Mouse (Mus musculus) neural tube, embryonic 14.5 days (tissue): ENCODE data around the gene Gcc2. TPM values are rescaled to one million over a fixed set of nuclear protein-coding genes. Genes with fewer than 3 reads are reported as not detected.
"Not testable (repeated sequence)": the region's sequence is repeated elsewhere in the genome, so short reads cannot be mapped to it uniquely, and the experiment has no call there.

Source experiments
- ATAC-seq: fragments of 200-750 bp; cut with Nextera tagmentation; 2 replicates; pipeline ENCODE4 v1.8.0; 2017; ENCODE audit warnings: low read depth, mild to moderate bottlenecking, moderate TSS enrichment, moderate library complexity
- H3K27ac ChIP-seq: fragments of 300-500 bp; sonication (generic); 2 replicates; pipeline ENCODE4 v1.5.1; 2014; ENCODE audit warnings: low read depth, mild to moderate bottlenecking, control low read depth, low read length, moderate library complexity, mixed read lengths
- H3K27me3 ChIP-seq: fragments of 300-500 bp; sonication (generic); 2 replicates; pipeline ENCODE4 v1.6.1; 2014; ENCODE audit warnings: low read length; ENCODE audit not compliant: control insufficient read depth, insufficient read depth
- H3K36me3 ChIP-seq: fragments of 300-500 bp; sonication (generic); 2 replicates; pipeline ENCODE4 v1.6.1; 2014; ENCODE audit warnings: low read length, mixed read lengths; ENCODE audit not compliant: control insufficient read depth, insufficient read depth
- H3K4me1 ChIP-seq: fragments of 300-500 bp; sonication (generic); 2 replicates; pipeline ENCODE4 v1.6.1; 2014; ENCODE audit warnings: low read length; ENCODE audit not compliant: control insufficient read depth, insufficient read depth
- H3K4me2 ChIP-seq: fragments of 300-500 bp; sonication (generic); 2 replicates; pipeline ENCODE4 v1.6.1; 2014; ENCODE audit warnings: mild to moderate bottlenecking, low read depth, low read length, control low read depth
- H3K4me3 ChIP-seq: fragments of 300-500 bp; sonication (generic); 2 replicates; pipeline ENCODE4 v1.5.1; 2014; ENCODE audit warnings: low read depth, low read length, control low read depth, mixed read lengths
- H3K9ac ChIP-seq: fragments of 300-500 bp; sonication (generic); replicated peaks from 2 replicates; pipeline ENCODE4 v1.6.1; 2014; ENCODE audit warnings: low read depth, mild to moderate bottlenecking, control low read depth, low read length, mixed read lengths
- H3K9me3 ChIP-seq: fragments of 300-500 bp; sonication (generic); 2 replicates; pipeline ENCODE4 v1.6.1; 2016; ENCODE audit warnings: low read length; ENCODE audit not compliant: control insufficient read depth
- WGBS: fragments of 180-500 bp; shearing (Covaris S2); extraction: QIAGEN DNeasy Blood & Tissue Kit; methylation state at CpG from one replicate; pipeline ENCODE4 v1.1.7; 2014; 5-methylcytosine and 5-hydroxymethylcytosine counted together
- polyA plus RNA-seq: library from polyadenylated mRNA; unstranded; fragments of >200 nt; fragmentation: Nextera tagmentation; extraction: Ambion mirVana; gene quantifications from 2 replicates; pipeline ENCODE4 v1.2.1, GENCODE M21; 2014

Gene Gcc2
- polyA plus RNA-seq, 1 experiment from 2014 or later, result 89.2 TPM

- ATAC-seq, H3K9ac ChIP-seq, H3K4me3 ChIP-seq, H3K27me3 ChIP-seq, H3K36me3 ChIP-seq, H3K27ac ChIP-seq, H3K4me1 ChIP-seq, H3K9me3 ChIP-seq, H3K4me2 ChIP-seq: not testable (repeated sequence)
- WGBS, result 70% methylated on average over 3 of the region's 3 CpGs
Measured at GRCm38 (mm10) chr10:58230021-58230420, 25.3 kb upstream of the Gcc2 start.

DNA sequence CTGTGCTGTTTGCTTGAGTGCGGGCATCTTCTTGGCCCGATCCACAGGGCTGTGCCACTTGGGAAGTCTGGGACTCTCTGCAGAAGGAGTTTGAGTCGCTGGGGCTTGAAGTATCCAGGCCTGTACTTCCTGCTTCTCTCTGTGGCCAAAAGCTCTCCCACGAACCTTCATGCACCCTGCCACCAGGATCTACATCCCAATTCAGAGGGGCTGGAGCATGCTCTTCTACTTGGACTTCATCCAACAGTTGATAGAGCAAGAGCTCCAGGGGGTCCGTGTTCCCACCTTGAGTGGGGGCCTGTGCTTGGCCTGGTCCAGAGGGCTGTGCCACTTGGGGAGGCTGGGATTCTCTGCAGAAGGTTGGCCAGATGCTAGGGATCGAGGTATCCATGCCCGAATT is 24.2 kb upstream of the Gcc2 start:
- peak; percentile 35; the same call in 1 of the 2 replicates for ATAC-seq
- not testable (repeated sequence) for H3K27ac ChIP-seq, H3K4me2 ChIP-seq, H3K4me3 ChIP-seq, H3K4me1 ChIP-seq, H3K27me3 ChIP-seq, H3K9ac ChIP-seq, H3K9me3 ChIP-seq, H3K36me3 ChIP-seq
- 91% methylated on average over 4 of the region's 7 CpGs for WGBS

GRCm38 (mm10) chr10:58231779-58232640 is 23.3 kb upstream of the Gcc2 start:
- WGBS, result 89% methylated on average over 30 of the region's 35 CpGs

GRCm38 (mm10) chr10:58232641-58232969 is 22.7 kb upstream of the Gcc2 start, which contains the start of gene Duxf3:
Gene Duxf3 (minus strand): TSS chr10:58232675.
- peaks cover 13% of the 10 kb centered on the region for H3K9me3 ChIP-seq
- not testable (repeated sequence) for H3K4me1 ChIP-seq, H3K9ac ChIP-seq, H3K4me3 ChIP-seq, H3K27ac ChIP-seq, H3K36me3 ChIP-seq, H3K27me3 ChIP-seq, H3K4me2 ChIP-seq
- 84% methylated on average over 5 of the region's 8 CpGs for WGBS
- peak; percentile 56 for ATAC-seq

More at GRCm38 (mm10) chr10:58231779-58232640, 23.3 kb upstream of the Gcc2 start:
- H3K9ac ChIP-seq, H3K4me3 ChIP-seq, H3K4me2 ChIP-seq, H3K4me1 ChIP-seq, H3K27ac ChIP-seq, H3K27me3 ChIP-seq, H3K36me3 ChIP-seq: not testable (repeated sequence)
- H3K9me3 ChIP-seq, result peaks cover 13% of the 10 kb centered on the region
- peak; percentile 83 for ATAC-seq

GRCm38 (mm10) chr10:58233054-58233739 is 22.1 kb upstream of the Gcc2 start:
- ATAC-seq, result peak; percentile 38
- H3K36me3 ChIP-seq, H3K4me2 ChIP-seq, H3K27me3 ChIP-seq, H3K4me3 ChIP-seq, H3K9ac ChIP-seq, H3K4me1 ChIP-seq, H3K27ac ChIP-seq: not testable (repeated sequence)
- WGBS, result 82% methylated on average over 9 of the region's 10 CpGs
- H3K9me3 ChIP-seq, result peaks cover 13% of the 10 kb centered on the region

GRCm38 (mm10) chr10:58233740-58234121 is 21.6 kb upstream of the Gcc2 start:
- H3K36me3 ChIP-seq, ATAC-seq, H3K4me3 ChIP-seq: not testable (repeated sequence)

DNA sequence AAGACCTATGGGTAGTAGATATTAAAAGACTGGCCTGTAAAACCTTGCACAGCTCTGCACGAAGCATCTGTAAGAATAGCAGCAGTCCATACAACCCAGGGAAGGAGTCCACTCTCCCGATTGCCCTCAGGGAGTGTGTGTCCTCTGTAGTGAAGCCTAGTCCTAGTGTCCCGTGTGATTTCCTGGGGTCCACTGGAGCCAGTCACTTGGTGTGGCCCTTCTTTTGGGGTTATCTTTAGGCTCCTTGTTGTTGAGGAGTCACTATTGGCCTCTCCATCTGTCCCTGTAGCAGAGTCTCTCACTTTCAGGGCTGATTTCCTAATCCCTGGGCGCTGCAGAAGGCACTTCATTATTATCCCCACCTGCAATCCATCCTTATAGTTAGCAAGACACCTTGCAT is 20.3 kb upstream of the Gcc2 start:
- ATAC-seq, H3K4me1 ChIP-seq, H3K36me3 ChIP-seq, H3K27me3 ChIP-seq, H3K4me2 ChIP-seq, H3K27ac ChIP-seq, H3K4me3 ChIP-seq, H3K9ac ChIP-seq: not testable (repeated sequence)
- WGBS, result 87% methylated on average over 4 of the region's 4 CpGs
- peaks cover 13% of the 10 kb centered on the region for H3K9me3 ChIP-seq

More at GRCm38 (mm10) chr10:58233740-58234121, 21.6 kb upstream of the Gcc2 start:
- H3K27ac ChIP-seq, H3K4me2 ChIP-seq, H3K4me1 ChIP-seq, H3K9ac ChIP-seq, H3K27me3 ChIP-seq: not testable (repeated sequence)
- H3K9me3 ChIP-seq, result peaks cover 13% of the 10 kb centered on the region

GRCm38 (mm10) chr10:58236613-58237012 is 18.7 kb upstream of the Gcc2 start, which contains the start of gene Gm4981:
Gene Gm4981 (minus strand): TSS chr10:58236701.
- no peak for ATAC-seq
- Histone ChIP-seq H3K9me3 (peaks cover 12% of the 10 kb centered on the region), H3K27ac (no peak within 1 kb of the TSS), H3K4me2 (no peak within 1 kb of the TSS), H3K4me1 (no peaks in the 10 kb centered on the region), H3K9ac (no peak within 1 kb of the TSS), H3K4me3 (no peak within 1 kb of the TSS), H3K27me3 (no peaks in the 10 kb centered on the region), H3K36me3 (no peaks in the 10 kb centered on the region)
- 89% methylated on average over 10 of the region's 10 CpGs for WGBS

DNA sequence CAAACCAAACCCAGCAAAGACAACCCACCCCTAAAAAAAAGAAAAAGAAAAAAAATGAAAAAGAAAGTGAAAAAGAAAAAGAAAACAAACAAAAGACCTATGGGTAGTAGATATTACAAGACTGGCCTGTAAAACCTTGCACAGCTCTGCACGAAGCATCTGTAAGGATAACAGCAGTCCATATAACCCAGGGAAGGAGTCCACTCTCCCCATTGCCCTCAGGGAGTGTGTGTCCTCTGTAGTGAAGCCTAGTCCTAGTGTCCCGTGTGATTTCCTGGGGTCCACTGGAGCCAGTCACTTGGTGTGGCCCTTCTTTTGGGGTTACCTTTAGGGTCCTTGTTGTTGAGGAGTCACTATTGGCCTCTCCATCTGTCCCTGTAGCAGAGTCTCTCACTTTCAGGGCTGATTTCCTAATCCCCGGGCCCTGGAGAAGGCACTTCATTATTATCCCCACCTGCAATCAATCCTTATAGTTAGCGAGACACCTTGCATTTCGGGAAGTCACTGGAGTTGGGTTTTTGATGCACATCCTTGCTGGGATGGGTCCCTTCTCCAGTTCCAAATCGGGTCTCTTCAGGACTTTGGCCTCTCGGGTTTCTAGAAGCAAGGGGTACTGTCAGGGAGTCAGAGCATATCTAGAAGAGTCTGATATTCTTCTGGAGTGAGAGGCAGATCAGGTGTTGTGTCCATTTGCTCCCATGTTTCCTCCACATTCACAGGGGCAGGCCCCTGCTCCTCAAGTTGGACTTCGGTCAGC is 16.1 kb upstream of the Gcc2 start:
- ATAC-seq, result peak; percentile 83
- H3K4me1 ChIP-seq, H3K4me2 ChIP-seq, H3K9ac ChIP-seq, H3K27me3 ChIP-seq, H3K4me3 ChIP-seq, H3K36me3 ChIP-seq, H3K9me3 ChIP-seq, H3K27ac ChIP-seq: not testable (repeated sequence)
- 87% methylated on average over 7 of the region's 8 CpGs for WGBS
